Mouse (Mus musculus) MEL (cell line): ENCODE results near the gene Zmym6. TPM values are rescaled to one million over a fixed set of nuclear protein-coding genes. Genes with fewer than 3 reads are reported as not detected.

Experiments used
- DNase-seq: peaks from one replicate; pipeline ENCODE4 v3.0.0; 2011; ENCODE audit warnings: low read depth, low spot score
- H3K27ac ChIP-seq: 2 replicates; pipeline ENCODE4 v1.5.1; 2012; ENCODE audit warnings: low read depth, mild to moderate bottlenecking, control low read depth, low read length, moderate library complexity; ENCODE audit not compliant: control insufficient read depth
- H3K27me3 ChIP-seq, 2 experiments: fragments of 150-350 bp in 1 of 2; sonication (generic) in 1 of 2; 2 replicates each; pipeline ENCODE4 v1.6.1; 2012; ENCODE audit warnings: low read length in 2 of 2, mild to moderate bottlenecking in 2 of 2, improper control_type of control experiment in 1 of 2, moderate library complexity in 1 of 2; ENCODE audit not compliant: insufficient read depth in 2 of 2, control insufficient read depth in 1 of 2
- H3K36me3 ChIP-seq, 2 experiments: 2 replicates each; pipeline ENCODE4 v1.6.1; 2012 to 2014; ENCODE audit warnings: low read length in 2 of 2, improper control_type of control experiment in 1 of 2, inconsistent platforms in 1 of 2, mild to moderate bottlenecking in 1 of 2; ENCODE audit not compliant: insufficient read depth in 2 of 2, control insufficient read depth in 1 of 2
- H3K4me1 ChIP-seq, 2 experiments: fragments of 150-350 bp in 1 of 2; sonication (generic) in 1 of 2; 2 replicates each; pipeline ENCODE4 v1.6.1; 2012; ENCODE audit warnings: low read length in 2 of 2, improper control_type of control experiment in 1 of 2, mild to moderate bottlenecking in 1 of 2; ENCODE audit not compliant: insufficient read depth in 2 of 2, control insufficient read depth in 1 of 2
- H3K4me3 ChIP-seq, 2 experiments: fragments of 150-350 bp in 1 of 2; sonication (generic) in 1 of 2; 2 replicates each; pipeline ENCODE4 v1.5.1; 2012; ENCODE audit warnings: low read depth in 2 of 2, low read length in 2 of 2, mild to moderate bottlenecking in 2 of 2, moderate library complexity in 2 of 2, control low read depth in 1 of 2, improper control_type of control experiment in 1 of 2; ENCODE audit not compliant: control insufficient read depth in 1 of 2, insufficient read depth in 1 of 2
- H3K79me2 ChIP-seq: 2 replicates; pipeline ENCODE4 v1.6.1; 2012; ENCODE audit warnings: mild to moderate bottlenecking, low read length, moderate library complexity; ENCODE audit not compliant: control insufficient read depth, poor library complexity, insufficient read depth
- H3K9ac ChIP-seq: 2 replicates; pipeline ENCODE4 v1.6.1; 2012; ENCODE audit warnings: low read depth, mild to moderate bottlenecking, control low read depth, low read length, moderate library complexity; ENCODE audit not compliant: control insufficient read depth, poor library complexity, severe bottlenecking
- H3K9me3 ChIP-seq: fragments of 150-350 bp; sonication (generic); replicated peaks from 2 replicates; pipeline ENCODE4 v1.6.1; 2012; ENCODE audit warnings: mild to moderate bottlenecking, low read length, improper control_type of control experiment, moderate library complexity; ENCODE audit not compliant: insufficient read depth
- BHLHE40 ChIP-seq: IDR thresholded peaks from 2 replicates; pipeline ENCODE4 v1.6.1; 2012; ENCODE audit warnings: low read depth, mild to moderate bottlenecking, inconsistent platforms, low read length, improper control_type of control experiment, borderline replicate concordance
- CHD1 ChIP-seq: IDR thresholded peaks from 2 replicates; pipeline ENCODE4 v1.6.1; 2012; ENCODE audit warnings: low read depth, mild to moderate bottlenecking, inconsistent platforms, low read length, improper control_type of control experiment
- CHD2 ChIP-seq: IDR thresholded peaks from 2 replicates; pipeline ENCODE4 v1.6.1; 2011; ENCODE audit warnings: low read length, improper control_type of control experiment
- CTCF ChIP-seq, 3 experiments: IDR thresholded peaks in 2 of 3; conservative IDR thresholded peaks in 1 of 3; 2 replicates each; pipeline ENCODE4 v1.5.1; 2011 to 2012; ENCODE audit warnings: low read length in 3 of 3, low read depth in 2 of 3, mild to moderate bottlenecking in 2 of 3, improper control_type of control experiment in 1 of 3, inconsistent platforms in 1 of 3, mixed read lengths in 1 of 3, moderate library complexity in 1 of 3; ENCODE audit not compliant: control insufficient read depth in 1 of 3, insufficient read depth in 1 of 3, poor library complexity in 1 of 3, severe bottlenecking in 1 of 3
- ELF1 ChIP-seq: IDR thresholded peaks from 2 replicates; pipeline ENCODE4 v1.6.1; 2014; ENCODE audit warnings: low read depth, mild to moderate bottlenecking, inconsistent platforms, low read length, improper control_type of control experiment, moderate library complexity
- EP300 ChIP-seq, 2 experiments: IDR thresholded peaks; 2 replicates each; pipeline ENCODE4 v1.6.1; 2011; ENCODE audit warnings: improper control_type of control experiment in 2 of 2, low read length in 2 of 2, low read depth in 1 of 2, mild to moderate bottlenecking in 1 of 2
- GABPA ChIP-seq: IDR thresholded peaks from 2 replicates; pipeline ENCODE4 v1.6.1; 2012; ENCODE audit warnings: low read depth, mild to moderate bottlenecking, inconsistent platforms, low read length, improper control_type of control experiment, moderate library complexity
- GATA1 ChIP-seq: IDR thresholded peaks from 2 replicates; pipeline ENCODE4 v1.6.1; 2011; ENCODE audit warnings: low read depth, low read length, improper control_type of control experiment
- JUND ChIP-seq: IDR thresholded peaks from 2 replicates; pipeline ENCODE4 v1.6.1; 2011; ENCODE audit warnings: low read depth, mild to moderate bottlenecking, improper control_type of control experiment, low read length
- MAFK ChIP-seq: IDR thresholded peaks from 2 replicates; pipeline ENCODE4 v1.6.1; 2011; ENCODE audit warnings: low read depth, mild to moderate bottlenecking, low read length, improper control_type of control experiment, borderline replicate concordance
- MAZ ChIP-seq: IDR thresholded peaks from 2 replicates; pipeline ENCODE4 v1.6.1; 2012; ENCODE audit warnings: low read depth, mild to moderate bottlenecking, inconsistent platforms, low read length, improper control_type of control experiment
- MYB ChIP-seq: IDR thresholded peaks from 2 replicates; pipeline ENCODE4 v1.6.1; 2011; ENCODE audit warnings: mild to moderate bottlenecking, low read depth, low read length, improper control_type of control experiment
- MYC ChIP-seq: IDR thresholded peaks from 2 replicates; pipeline ENCODE4 v1.6.1; 2011; ENCODE audit warnings: low read depth, mild to moderate bottlenecking, low read length, improper control_type of control experiment, moderate library complexity
- NRF1 ChIP-seq: IDR thresholded peaks from 2 replicates; pipeline ENCODE4 v1.6.1; 2014; ENCODE audit warnings: low read depth, mild to moderate bottlenecking, inconsistent platforms, low read length, improper control_type of control experiment, moderate library complexity; ENCODE audit not compliant: poor library complexity, insufficient read depth, severe bottlenecking
- POLR2AphosphoS2 ChIP-seq: IDR thresholded peaks from 2 replicates; pipeline ENCODE4 v1.6.1; 2011; ENCODE audit warnings: low read length, improper control_type of control experiment
- POLR2AphosphoS5 ChIP-seq: IDR thresholded peaks from 2 replicates; pipeline ENCODE4 v1.6.1; 2012; ENCODE audit warnings: low read depth, borderline replicate concordance, mild to moderate bottlenecking, inconsistent platforms, low read length, moderate library complexity, mixed read lengths
- RAD21 ChIP-seq: IDR thresholded peaks from 2 replicates; pipeline ENCODE4 v1.6.1; 2011; ENCODE audit warnings: mild to moderate bottlenecking, low read depth, low read length, improper control_type of control experiment
- RCOR1 ChIP-seq: IDR thresholded peaks from 2 replicates; pipeline ENCODE4 v1.6.1; 2012; ENCODE audit warnings: low read depth, mild to moderate bottlenecking, inconsistent platforms, low read length, improper control_type of control experiment
- SIN3A ChIP-seq: IDR thresholded peaks from 2 replicates; pipeline ENCODE4 v1.6.1; 2012; ENCODE audit warnings: low read length, improper control_type of control experiment, inconsistent platforms
- SMC3 ChIP-seq: IDR thresholded peaks from 2 replicates; pipeline ENCODE4 v1.6.1; 2011; ENCODE audit warnings: low read depth, low read length, improper control_type of control experiment
- TBP ChIP-seq: IDR thresholded peaks from 2 replicates; pipeline ENCODE4 v1.8.0; 2011; ENCODE audit warnings: low read depth, low read length, improper control_type of control experiment
- UBTF ChIP-seq: IDR thresholded peaks from 2 replicates; pipeline ENCODE4 v1.6.1; 2012; ENCODE audit warnings: low read depth, mild to moderate bottlenecking, inconsistent platforms, low read length, improper control_type of control experiment, moderate library complexity, borderline replicate concordance; ENCODE audit not compliant: insufficient read depth
- ZMIZ1 ChIP-seq: IDR thresholded peaks from 2 replicates; pipeline ENCODE4 v1.6.1; 2012; ENCODE audit warnings: low read depth, mild to moderate bottlenecking, inconsistent platforms, low read length, improper control_type of control experiment, moderate library complexity
- ZNF384 ChIP-seq: IDR thresholded peaks from 2 replicates; pipeline ENCODE4 v1.6.1; 2012; ENCODE audit warnings: low read depth, mild to moderate bottlenecking, inconsistent platforms, low read length, improper control_type of control experiment
- polyA plus RNA-seq, 2 experiments: library from polyadenylated mRNA; stranded (reverse) in 1 of 2; unstranded in 1 of 2; fragments of >175 nt in 1 of 2; fragments of >200 nt in 1 of 2; gene quantifications; 2 replicates each; pipeline versions ENCODE4 v1.2.1 to v1.2.4; 2012; ENCODE audit warnings: low replicate concordance in 2 of 2, low read depth in 1 of 2; ENCODE audit not compliant: insufficient read length in 2 of 2, insufficient read depth in 1 of 2, missing spikeins in 1 of 2
- total RNA-seq: library from RNA; depleted of rRNA; stranded (reverse); fragments of 300-350 nt; gene quantifications from 2 replicates; pipeline ENCODE4 v1.2.3, GENCODE M21; 2012

Gene Zmym6
- total and polyA plus RNA-seq, 3 experiments, result not detected

- Histone ChIP-seq H3K4me1 (no peaks in the 10 kb centered on the region), H3K9ac (no peak overlapping the region), H3K9me3 (no peaks in the 10 kb centered on the region), H3K4me3 (no peak overlapping the region), H3K27me3 (no peaks in the 10 kb centered on the region), H3K27ac (no peak overlapping the region), H3K79me2 (no peaks in the 10 kb centered on the region), H3K36me3 (no peaks in the 10 kb centered on the region)
- TF ChIP-seq NRF1 (no peak), UBTF (no peak), MYB (no peak), ELF1 (no peak), POLR2AphosphoS5 (no peak), ZNF384 (no peak), ZMIZ1 (no peak), BHLHE40 (no peak), CHD2 (no peak), RAD21 (no peak), GABPA (no peak), JUND (no peak), SMC3 (no peak), CHD1 (no peak), GATA1 (no peak), CTCF (IDR thresholded peaks at IDR 0.05 in 2 of 3, conservative IDR thresholded peaks at IDR 0.05 in 1 of 3; ENCODE audit: control insufficient read depth in 1 of 3, insufficient read depth in 1 of 3, low read depth in 2 of 3, low read length in 3 of 3, poor library complexity in 1 of 3, severe bottlenecking in 1 of 3) (no peak), MYC (no peak), MAFK (no peak), MAZ (no peak)
- no peak for DNase-seq
Measured at GRCm38 (mm10) chr4:127169346-127170221, 92.4 kb downstream of the Zmym6 start.

GRCm38 (mm10) chr4:127170866-127171265, 93.7 kb downstream of the Zmym6 start:
- DNase-seq, result no peak
- Histone ChIP-seq H3K79me2 (no peaks in the 10 kb centered on the region), H3K27me3 (no peaks in the 10 kb centered on the region), H3K27ac (no peak overlapping the region), H3K9ac (no peak overlapping the region), H3K4me3 (no peak overlapping the region), H3K36me3 (no peaks in the 10 kb centered on the region), H3K4me1 (no peaks in the 10 kb centered on the region), H3K9me3 (no peaks in the 10 kb centered on the region)
- TF ChIP-seq EP300 (IDR thresholded peaks at IDR 0.05; ENCODE audit: low read depth in 1 of 2, low read length in 2 of 2), result no peak
- no peak for TF ChIP-seq POLR2AphosphoS5
- no peak for TF ChIP-seq SMC3
- no peak for TF ChIP-seq GABPA
- TF ChIP-seq CHD2, result no peak
- no peak for TF ChIP-seq RCOR1
- TF ChIP-seq TBP, result no peak
- TF ChIP-seq NRF1, result no peak
- TF ChIP-seq MAFK, result no peak
- TF ChIP-seq SIN3A, result no peak
- no peak for TF ChIP-seq ZNF384
- TF ChIP-seq POLR2AphosphoS2, result no peak
- TF ChIP-seq MYB, result no peak
